Mouse (Mus musculus) kidney, postnatal 0 days (tissue): ENCODE results near the gene Gm17349. TPM values are rescaled to one million over a fixed set of nuclear protein-coding genes. Genes with fewer than 3 reads are reported as not detected.
A peak's percentile ranks its signal among the peaks of the same experiment; 100 is the strongest.

Experiments used
- ATAC-seq: fragments of 200-750 bp; cut with Nextera tagmentation; replicated peaks from 2 replicates; pipeline ENCODE4 v1.8.0; 2017; ENCODE audit warnings: low read depth, moderate number of reproducible peaks, moderate TSS enrichment, moderate library complexity; ENCODE audit not compliant: low FRiP score
- DNase-seq: peaks from one replicate; pipeline ENCODE4 v3.0.0-alpha.2; 2016; ENCODE audit warnings: low spot score
- H3K27ac ChIP-seq: fragments of 300-500 bp; sonication (generic); 2 replicates; pipeline ENCODE4 v1.5.1; 2014; ENCODE audit warnings: mild to moderate bottlenecking
- H3K27me3 ChIP-seq: fragments of 300-500 bp; sonication (generic); 2 replicates; pipeline ENCODE4 v1.6.1; 2014; ENCODE audit warnings: low read length, mixed read lengths; ENCODE audit not compliant: insufficient read depth
- H3K36me3 ChIP-seq: fragments of 300-500 bp; sonication (generic); 2 replicates; pipeline ENCODE4 v1.6.1; 2014; ENCODE audit warnings: low read length, mixed read lengths; ENCODE audit not compliant: insufficient read depth
- H3K4me1 ChIP-seq: fragments of 300-500 bp; sonication (generic); replicated peaks from 2 replicates; pipeline ENCODE4 v1.6.1; 2014; ENCODE audit warnings: antibody characterized with exemption, low read length, mixed read lengths; ENCODE audit not compliant: insufficient read depth
- H3K4me2 ChIP-seq: fragments of 300-500 bp; sonication (generic); 2 replicates; pipeline ENCODE4 v1.6.1; 2014; ENCODE audit warnings: mild to moderate bottlenecking, low read length, moderate library complexity, mixed read lengths
- H3K4me3 ChIP-seq: fragments of 300-500 bp; sonication (generic); replicated peaks from 2 replicates; pipeline ENCODE4 v1.5.1; 2014; ENCODE audit warnings: low read depth, low read length
- H3K9ac ChIP-seq: fragments of 300-500 bp; sonication (generic); 2 replicates; pipeline ENCODE4 v1.6.1; 2014; ENCODE audit warnings: low read depth, low read length
- H3K9me3 ChIP-seq: fragments of 300-500 bp; sonication (generic); replicated peaks from 2 replicates; pipeline ENCODE4 v1.6.1; 2016; ENCODE audit warnings: low read length, inconsistent platforms, mixed read lengths
- CTCF ChIP-seq: IDR thresholded peaks from 2 replicates; pipeline ENCODE4 v1.5.1; 2016; ENCODE audit warnings: antibody characterized with exemption, low read depth, mild to moderate bottlenecking, moderate library complexity
- WGBS: fragments of 180-500 bp; shearing (Covaris S2); extraction: QIAGEN DNeasy Blood & Tissue Kit; methylation state at CpG from one replicate; pipeline ENCODE4 v1.1.7; 2014; 5-methylcytosine and 5-hydroxymethylcytosine counted together
- polyA plus RNA-seq: library from polyadenylated mRNA; unstranded; fragments of >200 nt; fragmentation: Nextera tagmentation; extraction: Ambion mirVana; gene quantifications from 2 replicates; pipeline ENCODE4 v1.2.1, GENCODE M21; 2015

Gm17349 gene
- polyA plus RNA-seq, 1 experiment from 2014 or later: not detected

DNA sequence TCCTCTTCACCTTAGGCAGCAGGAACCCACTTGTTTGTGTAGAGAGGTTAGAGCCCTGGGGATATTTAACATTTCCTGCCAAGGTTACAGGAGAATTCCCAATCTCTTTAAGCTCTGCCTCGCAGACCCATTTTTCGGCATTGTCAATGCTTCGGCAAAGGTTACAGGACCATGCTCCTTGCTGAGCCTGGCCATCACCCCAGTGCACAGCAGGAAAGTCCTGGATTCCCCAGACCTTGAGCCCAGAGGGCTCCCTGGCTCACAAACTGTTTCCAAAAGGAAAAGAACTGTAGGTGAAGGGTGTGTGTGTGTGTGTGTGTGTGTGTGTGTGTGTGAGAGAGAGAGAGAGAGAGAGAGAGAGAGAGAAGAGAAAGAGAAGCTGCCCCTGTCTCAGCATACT, 30.4 kb downstream of the Gm17349 start:
- H3K9ac ChIP-seq: no peak overlapping the region
- no peak overlapping the region for H3K4me2 ChIP-seq
- WGBS: 82% methylated on average over 3 of the region's 3 CpGs
- peaks cover 28% of the 10 kb centered on the region; the same call in 1 of the 2 replicates for H3K27me3 ChIP-seq
- no peaks in the 10 kb centered on the region for H3K36me3 ChIP-seq
- 0 out of 2 replicates have a peak, but pooled peaks cover 3% of the 10 kb centered on the region for H3K4me1 ChIP-seq
- no peak overlapping the region for H3K27ac ChIP-seq
- TF ChIP-seq CTCF: no peak
- H3K9me3 ChIP-seq: no peaks in the 10 kb centered on the region
- DNase-seq (no peak), ATAC-seq (no peak)
- H3K4me3 ChIP-seq: no peak overlapping the region

DNA sequence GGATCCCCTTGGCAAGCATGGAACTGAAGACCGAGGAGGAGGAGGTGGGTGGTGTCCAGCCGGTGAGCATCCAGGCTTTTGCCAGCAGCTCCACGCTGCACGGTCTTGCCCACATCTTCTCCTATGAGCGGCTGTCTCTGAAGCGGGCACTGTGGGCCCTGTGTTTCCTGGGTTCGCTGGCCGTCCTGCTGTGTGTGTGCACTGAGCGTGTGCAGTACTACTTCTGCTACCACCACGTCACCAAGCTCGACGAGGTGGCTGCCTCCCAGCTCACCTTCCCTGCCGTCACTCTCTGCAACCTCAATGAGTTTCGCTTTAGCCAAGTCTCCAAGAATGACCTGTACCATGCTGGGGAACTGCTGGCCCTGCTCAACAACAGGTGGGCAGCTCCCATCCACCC, 33.5 kb downstream of the Gm17349 start:
- Histone ChIP-seq H3K9ac (no peak overlapping the region), H3K4me2 (no peak overlapping the region), H3K36me3 (no peaks in the 10 kb centered on the region), H3K4me1 (0 out of 2 replicates have a peak, but pooled peaks cover 3% of the 10 kb centered on the region), H3K27ac (no peak overlapping the region), H3K4me3 (no peak overlapping the region), H3K27me3 (peaks cover 29% of the 10 kb centered on the region; the same call in 1 of the 2 replicates), H3K9me3 (no peaks in the 10 kb centered on the region)
- DNase-seq (no peak), ATAC-seq (no peak)
- TF ChIP-seq CTCF: no peak
- WGBS: 63% methylated on average over 14 of the region's 14 CpGs

DNA sequence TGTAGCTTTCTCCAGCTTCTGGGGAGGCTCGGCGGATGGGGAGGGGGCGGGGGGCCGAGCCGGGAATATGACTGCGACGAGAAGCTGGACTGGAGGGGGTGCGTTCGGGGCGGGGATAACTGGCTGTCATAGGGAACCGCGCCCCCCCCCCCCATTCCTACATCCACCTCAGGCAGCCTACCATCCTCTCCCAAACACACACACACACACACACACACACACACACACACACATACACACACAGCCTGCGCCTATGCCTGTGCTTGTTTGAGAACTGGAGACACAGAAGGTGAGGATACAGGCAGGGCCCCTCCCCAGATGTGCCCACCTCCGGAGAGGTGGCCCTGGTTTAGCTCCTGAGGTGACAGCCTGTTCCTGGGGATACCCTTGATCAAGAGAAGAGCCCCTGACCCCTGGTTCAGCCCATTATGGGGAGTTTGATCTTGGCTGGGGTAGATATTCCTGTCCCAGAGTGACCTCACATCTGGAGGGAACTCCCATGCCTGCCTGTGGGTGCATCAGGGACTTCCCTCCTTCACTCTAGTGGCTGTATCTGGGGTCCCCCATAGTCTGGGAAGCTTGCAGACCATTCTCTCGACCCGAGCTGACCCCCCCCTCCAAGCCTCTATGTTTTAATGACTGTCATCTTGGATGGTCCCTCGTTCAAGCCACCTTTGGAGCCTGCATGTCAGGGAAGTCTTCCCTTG, 34.2 kb downstream of the Gm17349 start:
- H3K4me2 ChIP-seq: peak overlapping the region; percentile 98
- ATAC-seq (peak; percentile 15; the same call in 1 of the 2 replicates), DNase-seq (no peak)
- no peaks in the 10 kb centered on the region for H3K36me3 ChIP-seq
- H3K27ac ChIP-seq: no peak overlapping the region
- peak overlapping the region; percentile 50 for H3K4me3 ChIP-seq
- H3K4me1 ChIP-seq: 0 out of 2 replicates have a peak, but pooled peaks cover 3% of the 10 kb centered on the region
- 7% methylated on average over 16 of the region's 17 CpGs for WGBS
- H3K9ac ChIP-seq: peak overlapping the region; percentile 51
- H3K9me3 ChIP-seq: no peaks in the 10 kb centered on the region
- H3K27me3 ChIP-seq: peaks cover 34% of the 10 kb centered on the region; the same call in 1 of the 2 replicates
- no peak for TF ChIP-seq CTCF

DNA sequence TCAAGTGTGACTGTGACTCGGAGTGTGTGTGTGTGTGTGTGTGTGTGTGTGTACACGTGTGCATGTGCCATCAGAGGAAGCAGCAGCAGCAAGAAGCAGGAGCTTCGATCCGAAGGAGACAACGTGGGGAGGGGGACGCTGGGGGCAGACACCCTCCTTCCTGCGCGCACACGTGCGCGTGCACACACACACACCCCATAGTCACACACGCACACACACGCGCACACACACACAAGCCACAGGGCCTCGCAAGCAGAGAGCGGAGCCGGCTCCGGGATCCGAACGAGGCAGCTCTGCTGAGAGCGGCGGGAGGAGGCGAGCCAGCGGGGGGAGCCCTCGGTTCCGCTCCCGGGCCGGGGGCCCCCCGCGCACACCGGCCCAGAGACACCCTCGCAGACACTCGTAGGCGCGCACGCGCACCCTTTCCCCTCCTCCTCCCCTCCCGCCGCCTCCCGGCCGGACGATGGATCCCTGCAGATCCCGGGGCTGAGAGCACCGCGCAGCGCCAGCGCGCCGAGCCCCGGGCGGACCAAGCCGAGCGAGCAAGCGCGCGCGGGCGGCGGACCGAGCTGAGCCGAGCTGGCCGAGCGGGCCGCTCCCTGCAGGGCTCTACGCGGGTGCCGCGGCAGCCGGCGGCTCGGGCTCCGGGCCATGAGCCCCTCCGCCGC, 35.0 kb downstream of the Gm17349 start, which contains the start of gene Asic1:
TSS of gene Asic1 (plus strand) at position 215 of the 668 bp plus-strand sequence.
- H3K4me1 ChIP-seq: 0 out of 2 replicates have a peak, but pooled peaks cover 3% of the 10 kb centered on the region
- WGBS: under 1% methylated on average over 73 of the region's 74 CpGs
- peak; percentile 67 for DNase-seq

DNA sequence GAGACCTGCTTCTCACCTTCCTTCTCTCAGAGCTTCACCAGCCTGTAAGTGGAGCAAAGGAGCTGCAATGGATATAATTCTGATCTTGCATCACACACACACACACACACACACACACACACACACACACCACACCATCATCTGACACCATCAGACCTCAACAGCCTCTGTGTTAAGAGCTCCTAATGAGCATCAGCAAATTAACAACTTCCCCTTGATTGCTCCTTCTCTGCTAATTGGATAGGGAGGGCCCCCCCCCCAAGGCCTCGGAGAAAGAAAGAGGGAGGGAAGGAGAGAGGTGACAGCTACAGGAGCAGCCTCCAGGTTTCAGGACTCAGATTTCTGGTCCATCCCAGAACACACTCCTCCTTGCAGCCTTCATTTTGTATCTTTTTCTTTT, 35.9 kb downstream of the Gm17349 start:
- Histone ChIP-seq H3K27ac (no peak overlapping the region), H3K4me3 (no peak overlapping the region), H3K36me3 (no peaks in the 10 kb centered on the region), H3K4me2 (no peak overlapping the region), H3K4me1 (peaks cover 10% of the 10 kb centered on the region; the same call in 1 of the 2 replicates), H3K9ac (no peak overlapping the region), H3K27me3 (peaks cover 39% of the 10 kb centered on the region; the same call in 1 of the 2 replicates), H3K9me3 (no peaks in the 10 kb centered on the region)
- no peak for DNase-seq
- no peak for TF ChIP-seq CTCF
- no peak for ATAC-seq
- 0% methylated on average over 1 of the region's 1 CpGs for WGBS

More for the DNA sequence above, 35.0 kb downstream of the Gm17349 start, which contains the start of gene Asic1:
- peak; percentile 61 for ATAC-seq
- 0 out of 2 replicates have a peak, but pooled peaks have one; percentile 7 for TF ChIP-seq CTCF
- H3K27me3 ChIP-seq: peaks cover 37% of the 10 kb centered on the region; the same call in 1 of the 2 replicates
- no peak within 1 kb of the TSS for H3K27ac ChIP-seq
- no peaks in the 10 kb centered on the region for H3K9me3 ChIP-seq
- no peaks in the 10 kb centered on the region for H3K36me3 ChIP-seq
- peak within 1 kb of the TSS; percentile 51 for H3K9ac ChIP-seq
- H3K4me2 ChIP-seq: peak within 1 kb of the TSS; percentile 98
- peak within 1 kb of the TSS; percentile 50 for H3K4me3 ChIP-seq

DNA sequence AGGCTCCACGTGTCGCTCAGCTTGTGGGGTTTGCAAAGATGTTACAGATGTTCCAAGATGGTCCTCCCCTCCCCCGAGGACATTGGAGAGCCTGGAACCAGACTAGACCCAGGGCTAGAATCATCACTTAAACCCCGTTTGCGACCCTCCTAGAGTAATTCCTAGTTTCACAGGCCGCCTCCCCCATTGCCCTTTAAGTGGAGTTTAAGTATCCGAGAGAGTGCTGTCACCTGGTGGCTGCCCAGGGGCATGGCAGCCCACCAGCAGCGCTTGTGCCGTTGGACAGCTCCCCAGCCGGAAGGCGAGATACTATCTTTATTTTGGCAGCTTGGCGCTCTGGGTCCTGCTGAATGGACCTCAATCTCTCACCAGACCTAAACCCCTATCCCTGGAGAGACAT, 36.4 kb downstream of the Gm17349 start:
- peaks cover 15% of the 10 kb centered on the region; the same call in 1 of the 2 replicates for H3K4me1 ChIP-seq
- H3K4me3 ChIP-seq: no peak overlapping the region
- TF ChIP-seq CTCF: peak; percentile 95
- no peak overlapping the region for H3K27ac ChIP-seq
- peaks cover 39% of the 10 kb centered on the region; the same call in 1 of the 2 replicates for H3K27me3 ChIP-seq
- H3K9me3 ChIP-seq: no peaks in the 10 kb centered on the region
- DNase-seq (peak; percentile 92), ATAC-seq (no peak)
- H3K4me2 ChIP-seq: no peak overlapping the region
- H3K9ac ChIP-seq: no peak overlapping the region
- no peaks in the 10 kb centered on the region for H3K36me3 ChIP-seq
- 3% methylated on average over 12 of the region's 12 CpGs for WGBS
